Mouse (Mus musculus) right cerebral cortex, adult 2 months (tissue): ENCODE measurements around the gene 3110021N24Rik.
A peak's percentile ranks its signal among the peaks of the same experiment; 100 is the strongest.
"Not testable (repeated sequence)": the region's sequence is repeated elsewhere in the genome, so short reads cannot be mapped to it uniquely, and the experiment has no call there.

Experiments
- DNase-seq, 2 experiments: peaks; one replicate each; pipeline ENCODE4 v3.0.0; 2021 to 2022; ENCODE audit warnings: low spot score in 2 of 2

3110021N24Rik gene

GRCm38 (mm10) chr4:108719349-108719748 lies at the start of gene 3110021N24Rik:
Gene 3110021N24Rik (plus strand): TSS chr4:108719649.
- DNase-seq = no peak

GRCm38 (mm10) chr4:108686156-108686555 lies 33.3 kb upstream of the 3110021N24Rik start:
- no peak for DNase-seq

- DNase-seq = not testable (repeated sequence)
These were observed 32.4 kb upstream of the 3110021N24Rik start for GRCm38 (mm10) chr4:108687098-108687497.

- DNase-seq = no peak
These were observed 29.0 kb upstream of the 3110021N24Rik start for GRCm38 (mm10) chr4:108690479-108690878.

- DNase-seq = no peak
These were observed 28.0 kb upstream of the 3110021N24Rik start for GRCm38 (mm10) chr4:108691469-108691868.

- no peak for DNase-seq
These were observed 22.5 kb upstream of the 3110021N24Rik start for GRCm38 (mm10) chr4:108696934-108697333.

- DNase-seq = no peak
These were observed 11.2 kb upstream of the 3110021N24Rik start for GRCm38 (mm10) chr4:108708209-108708608.

- DNase-seq = no peak
These were observed 1.9 kb downstream of the 3110021N24Rik start for GRCm38 (mm10) chr4:108721245-108721784.

- DNase-seq = no peak
These were observed 4.7 kb downstream of the 3110021N24Rik start for GRCm38 (mm10) chr4:108724102-108724501.

- no peak for DNase-seq
These were observed 11.0 kb downstream of the 3110021N24Rik start for GRCm38 (mm10) chr4:108730450-108730849.

- DNase-seq = no peak
These were observed 12.1 kb downstream of the 3110021N24Rik start for GRCm38 (mm10) chr4:108731582-108731981.

- no peak for DNase-seq
These were observed 26.9 kb downstream of the 3110021N24Rik start for GRCm38 (mm10) chr4:108746160-108746873.

GRCm38 (mm10) chr4:108759583-108759982 lies 40.1 kb downstream of the 3110021N24Rik start:
- no peak for DNase-seq

GRCm38 (mm10) chr4:108768527-108768926 lies 49.1 kb downstream of the 3110021N24Rik start:
- no peak for DNase-seq

- DNase-seq = peak in 1 of 2 experiments; percentile 57
These were observed 60.3 kb downstream of the 3110021N24Rik start for GRCm38 (mm10) chr4:108779763-108780056.

GRCm38 (mm10) chr4:108780057-108780863 lies 60.8 kb downstream of the 3110021N24Rik start, which contains the start of gene Zfyve9:
Gene Zfyve9 (minus strand): TSS chr4:108780798.
- DNase-seq = peak; percentile 62 to 74

- no peak for DNase-seq
These were observed 61.4 kb downstream of the 3110021N24Rik start for GRCm38 (mm10) chr4:108780864-108781205.

GRCm38 (mm10) chr4:108781596-108781995 lies 62.1 kb downstream of the 3110021N24Rik start:
- DNase-seq = peak in 1 of 2 experiments; percentile 41

GRCm38 (mm10) chr4:108782421-108783085 lies 63.1 kb downstream of the 3110021N24Rik start:
- peak; percentile 61 to 65 for DNase-seq

GRCm38 (mm10) chr4:108789258-108789936 lies 69.9 kb downstream of the 3110021N24Rik start:
- DNase-seq = no peak

GRCm38 (mm10) chr4:108790507-108790906 lies 71.1 kb downstream of the 3110021N24Rik start:
- no peak for DNase-seq

GRCm38 (mm10) chr4:108793941-108794340 lies 74.5 kb downstream of the 3110021N24Rik start:
- DNase-seq = no peak
